Mouse (Mus musculus) spleen, embryonic (tissue): ENCODE measurements around the gene Amh.

ENCODE experiments used
- CTCF ChIA-PET: fragments of 350-600 bp; sonication (Branson Sonifier 250); formaldehyde crosslinking; loops from one replicate; lab custom pipeline; 2022; lab: Charles Lee

Gene Amh

GRCm38 (mm10) chr10:80804916-80805315 lies at the start of gene Amh:
Gene Amh, plus strand, starts transcription at chr10:80805243.
- CTCF ChIA-PET, result interaction anchor here (0.6 to 1.1 kb wide), 4 partner anchors 12 to 329 kb away, joined by 3 to 4 read pairs (median 3); no protein-coding TSS in a partner anchor

GRCm38 (mm10) chr10:80755291-80756015 lies 49.6 kb upstream of the Amh start:
- CTCF ChIA-PET, result interaction anchor here (0.6 kb wide), 1 partner anchor 214 kb away, joined by 5 read pairs; no protein-coding TSS in a partner anchor

GRCm38 (mm10) chr10:80756099-80756498 lies 48.9 kb upstream of the Amh start:
- CTCF ChIA-PET, result no interaction called here

- CTCF ChIA-PET, result no interaction called here
Measured at GRCm38 (mm10) chr10:80756509-80756908, 48.5 kb upstream of the Amh start.

GRCm38 (mm10) chr10:80756967-80757366 lies 48.1 kb upstream of the Amh start:
- CTCF ChIA-PET, result interaction anchor here (0.6 kb wide), 1 partner anchor 54 kb away, joined by 3 read pairs; no protein-coding TSS in a partner anchor

- CTCF ChIA-PET, result interaction anchor here (0.6 to 1.2 kb wide), 2 partner anchors 20 to 54 kb away, joined by 3 read pairs; no protein-coding TSS in a partner anchor
Measured at GRCm38 (mm10) chr10:80757717-80758116, 47.3 kb upstream of the Amh start.

- CTCF ChIA-PET, result interaction anchor here (1.2 kb wide), 1 partner anchor 19 kb away, joined by 3 read pairs; no protein-coding TSS in a partner anchor
Measured at GRCm38 (mm10) chr10:80758651-80759050, 46.4 kb upstream of the Amh start.

- CTCF ChIA-PET, result interaction anchor here (1.0 kb wide), 1 partner anchor 66 kb away, joined by 7 read pairs; no protein-coding TSS in a partner anchor
Measured at GRCm38 (mm10) chr10:80760596-80761524, 44.2 kb upstream of the Amh start.

- CTCF ChIA-PET, result no interaction called here
Measured at GRCm38 (mm10) chr10:80761821-80762220, 43.2 kb upstream of the Amh start.

- CTCF ChIA-PET, result no interaction called here
Measured at GRCm38 (mm10) chr10:80763502-80763901, 41.5 kb upstream of the Amh start.

GRCm38 (mm10) chr10:80765746-80766145 lies 39.3 kb upstream of the Amh start:
- CTCF ChIA-PET, result interaction anchor here (0.6 to 0.7 kb wide), 2 partner anchors 11 to 18 kb away, joined by 3 read pairs; partner anchors contain the start of gene Dot1l

GRCm38 (mm10) chr10:80766161-80766815 lies 38.8 kb upstream of the Amh start:
- CTCF ChIA-PET, result interaction anchor here (0.7 kb wide), 1 partner anchor 19 kb away, joined by 3 read pairs; no protein-coding TSS in a partner anchor

GRCm38 (mm10) chr10:80768365-80768764 lies 36.7 kb upstream of the Amh start:
- CTCF ChIA-PET, result no interaction called here

- CTCF ChIA-PET, result interaction anchor here (1.5 kb wide), 1 partner anchor 26 kb away, joined by 4 read pairs; no protein-coding TSS in a partner anchor
Measured at GRCm38 (mm10) chr10:80773816-80774215, 31.2 kb upstream of the Amh start.

- CTCF ChIA-PET, result interaction anchor here (0.6 to 1.5 kb wide), 2 partner anchors 27 to 131 kb away, joined by 4 read pairs; no protein-coding TSS in a partner anchor
Measured at GRCm38 (mm10) chr10:80774549-80774948, 30.5 kb upstream of the Amh start.

- CTCF ChIA-PET, result interaction anchor here (1.5 kb wide), 1 partner anchor 27 kb away, joined by 4 read pairs; no protein-coding TSS in a partner anchor
Measured at GRCm38 (mm10) chr10:80774981-80775380, 30.1 kb upstream of the Amh start.

GRCm38 (mm10) chr10:80775731-80776130 lies 29.3 kb upstream of the Amh start:
- CTCF ChIA-PET, result interaction anchor here (0.7 kb wide), 1 partner anchor 24 kb away, joined by 3 read pairs; no protein-coding TSS in a partner anchor

- CTCF ChIA-PET, result no interaction called here
Measured at GRCm38 (mm10) chr10:80776358-80776869, 28.6 kb upstream of the Amh start.

- CTCF ChIA-PET, result interaction anchor here (0.8 kb wide), 1 partner anchor 19 kb away, joined by 3 read pairs; no protein-coding TSS in a partner anchor
Measured at GRCm38 (mm10) chr10:80777123-80777522, 27.9 kb upstream of the Amh start.

GRCm38 (mm10) chr10:80779565-80779964 lies 25.5 kb upstream of the Amh start:
- CTCF ChIA-PET, result no interaction called here
